Mouse (Mus musculus): Measurements from ENCODE around the gene Herpud2.

- TF ChIP-seq POLR2A (IDR thresholded peaks at IDR 0.05; ENCODE audit: insufficient read depth, low read depth, low read length), result no peak
- no peak for TF ChIP-seq CTCF (IDR thresholded peaks at IDR 0.05; ENCODE audit: insufficient read depth, low read depth, low read length)
These were observed 33.0 kb upstream of the Herpud2 start for GRCm38 (mm10) chr9:25184606-25185005.
